Mouse (Mus musculus) CD4-positive helper T cell, adult 2 months (primary cell): ENCODE data around the gene Mcf2l.

Source experiments
- DNase-seq: peaks from one replicate; pipeline ENCODE4 v3.0.0-alpha.2; 2012; ENCODE audit warnings: low read depth, missing footprints, low spot score

Gene Mcf2l

GRCm38 (mm10) chr8:12994468-12994867 lies 120.9 kb downstream of the Mcf2l start:
- no peak for DNase-seq

- no peak for DNase-seq
Measured at GRCm38 (mm10) chr8:12995481-12995880, 121.9 kb downstream of the Mcf2l start.

- DNase-seq = no peak
Measured at GRCm38 (mm10) chr8:12996831-12997275, 123.2 kb downstream of the Mcf2l start.

GRCm38 (mm10) chr8:12998331-12998730 lies 124.7 kb downstream of the Mcf2l start:
- no peak for DNase-seq

GRCm38 (mm10) chr8:12999793-13000192 lies 126.2 kb downstream of the Mcf2l start:
- DNase-seq = no peak

GRCm38 (mm10) chr8:13007458-13007857 lies 133.9 kb downstream of the Mcf2l start:
- DNase-seq = no peak

- DNase-seq = no peak
Measured at GRCm38 (mm10) chr8:13010313-13010712, 136.7 kb downstream of the Mcf2l start.

GRCm38 (mm10) chr8:13019560-13019959 lies 146.0 kb downstream of the Mcf2l start:
- DNase-seq = no peak

GRCm38 (mm10) chr8:13021830-13022229 lies 148.2 kb downstream of the Mcf2l start:
- DNase-seq = no peak

- DNase-seq = no peak
Measured at GRCm38 (mm10) chr8:13025487-13026224, 152.1 kb downstream of the Mcf2l start, which contains the start of gene F7. Gene F7, plus strand, starts transcription at chr8:13026034.

- DNase-seq = no peak
Measured at GRCm38 (mm10) chr8:13027615-13028014, 154.0 kb downstream of the Mcf2l start.

- DNase-seq = no peak
Measured at GRCm38 (mm10) chr8:13028482-13028881, 154.9 kb downstream of the Mcf2l start.

GRCm38 (mm10) chr8:13036346-13036812 lies 162.8 kb downstream of the Mcf2l start:
- DNase-seq = no peak

GRCm38 (mm10) chr8:13037015-13037414 lies 163.4 kb downstream of the Mcf2l start, which contains the start of gene F10:
Gene F10, plus strand, starts transcription at chr8:13037308.
- DNase-seq = no peak

GRCm38 (mm10) chr8:13037569-13037968 lies 164.0 kb downstream of the Mcf2l start:
- no peak for DNase-seq

- DNase-seq = no peak
Measured at GRCm38 (mm10) chr8:13039054-13039453, 165.4 kb downstream of the Mcf2l start.

- DNase-seq = no peak
Measured at GRCm38 (mm10) chr8:13041459-13041858, 167.9 kb downstream of the Mcf2l start.

- no peak for DNase-seq
Measured at GRCm38 (mm10) chr8:13047652-13048051, 174.0 kb downstream of the Mcf2l start.

GRCm38 (mm10) chr8:13050550-13050949 lies 176.9 kb downstream of the Mcf2l start:
- DNase-seq = no peak

GRCm38 (mm10) chr8:13057351-13057750 lies 183.7 kb downstream of the Mcf2l start:
- DNase-seq = no peak

- DNase-seq = no peak
Measured at GRCm38 (mm10) chr8:13060441-13061150, 187.0 kb downstream of the Mcf2l start, which contains the start of gene Proz. Gene Proz, plus strand, starts transcription at chr8:13060914.

- no peak for DNase-seq
Measured at GRCm38 (mm10) chr8:13063112-13063511, 189.5 kb downstream of the Mcf2l start.
